Mouse (Mus musculus): ENCODE results near the gene Mcrip1.
"Not testable (repeated sequence)": the region's sequence is repeated elsewhere in the genome, so short reads cannot be mapped to it uniquely, and the experiment has no call there.

Gene Mcrip1

DNA sequence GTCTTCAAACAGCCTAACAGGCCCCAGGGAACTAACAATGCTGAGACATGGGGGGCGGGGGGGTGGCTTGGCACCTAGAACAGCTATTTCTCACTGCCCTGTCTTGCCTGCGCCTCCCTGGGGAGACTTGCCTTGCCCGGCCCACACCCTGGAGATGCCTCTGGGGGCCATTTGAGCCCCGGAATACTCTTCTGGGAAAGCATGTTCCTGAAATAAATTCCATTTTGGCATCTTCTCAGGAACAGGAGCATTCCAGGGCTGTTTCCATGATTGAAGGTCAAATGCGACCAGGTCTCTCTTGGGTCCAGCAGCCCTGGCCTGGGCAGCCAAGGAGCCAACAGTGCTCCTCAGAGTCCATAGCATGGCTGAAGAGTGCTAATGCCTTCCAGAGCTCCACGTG, 7.2 kb downstream of the Mcrip1 start:
- DNase-seq (ENCODE audit: low read depth, low spot score): no peak

DNA sequence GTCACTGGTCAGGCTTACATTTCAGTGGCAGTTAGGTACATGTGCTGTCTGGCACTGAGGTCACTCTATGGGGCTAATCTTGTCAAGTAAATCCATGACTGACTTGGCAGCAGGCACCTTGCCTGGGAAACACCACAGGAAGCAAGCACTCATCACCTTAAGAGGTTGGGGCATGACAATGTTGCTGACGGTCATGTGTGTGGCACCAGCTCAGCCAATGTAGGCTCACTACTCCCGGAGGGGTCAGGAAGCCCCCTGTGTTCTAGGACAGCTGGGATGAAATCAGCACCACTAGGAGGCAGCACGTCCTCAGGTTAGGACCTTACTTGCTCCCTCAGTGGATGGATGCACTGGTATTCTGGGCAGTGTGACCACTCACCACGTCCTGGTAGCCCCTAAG, 7.6 kb downstream of the Mcrip1 start:
- no peak for DNase-seq (ENCODE audit: low read depth, low spot score)

DNA sequence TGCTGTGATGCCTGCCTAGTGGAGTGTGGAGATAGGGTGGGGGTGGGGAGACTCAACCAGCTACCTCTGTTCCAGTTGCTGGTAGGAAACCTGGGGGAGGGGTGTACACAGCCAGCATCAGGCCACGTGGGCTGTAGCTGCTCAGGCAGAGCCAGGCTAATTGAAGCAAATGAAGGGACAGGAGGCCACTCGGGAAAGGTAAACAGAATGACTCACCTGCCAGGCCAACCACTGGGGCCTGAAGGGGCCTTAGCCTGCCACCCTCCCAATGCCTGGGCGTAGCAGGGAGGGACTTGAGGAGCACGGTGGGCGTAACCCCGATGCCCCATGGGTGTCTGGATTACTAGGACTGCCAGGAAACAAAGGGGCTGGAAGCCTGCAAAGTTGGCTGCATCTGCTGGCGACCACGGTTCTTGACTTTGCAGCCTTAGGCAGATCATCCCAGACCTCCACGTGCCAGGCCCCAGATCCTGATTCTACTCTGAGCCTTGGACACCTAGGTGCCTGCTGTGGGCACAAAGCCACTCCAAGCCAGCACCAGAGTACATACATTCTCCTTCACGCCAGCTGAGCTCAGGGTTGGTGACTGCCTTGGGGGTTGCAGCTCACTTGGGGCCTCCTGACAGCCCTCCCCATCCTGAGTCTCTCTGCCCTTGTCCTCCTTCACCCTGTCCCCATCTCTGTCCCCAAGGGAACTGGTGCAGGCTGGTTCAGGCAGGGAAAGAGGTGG, 10.1 kb downstream of the Mcrip1 start:
- no peak for DNase-seq (ENCODE audit: low read depth, low spot score)

- DNase-seq (ENCODE audit: low read depth, low spot score): no peak
Measured at GRCm38 (mm10) chr11:120538955-120539284, 10.6 kb downstream of the Mcrip1 start.

DNA sequence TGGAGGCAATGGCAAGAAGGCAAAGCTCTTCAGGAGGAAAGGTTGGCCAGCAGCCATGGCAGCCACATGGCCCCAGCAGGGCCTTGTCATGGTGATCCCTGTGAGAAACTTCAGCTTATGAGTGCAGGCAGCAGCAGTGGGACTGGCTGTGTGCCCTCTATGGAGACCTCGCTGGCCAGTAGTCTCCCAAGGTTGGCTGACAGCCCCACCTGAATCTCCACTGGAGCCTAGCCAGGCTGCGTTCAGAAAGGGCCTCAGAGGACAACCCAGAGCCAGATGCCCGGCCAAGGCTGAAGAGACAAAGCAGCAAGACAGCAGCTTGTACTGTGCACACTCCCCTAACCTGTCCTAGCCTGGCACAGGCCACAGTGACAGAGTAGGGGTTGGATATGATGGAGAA, 11.0 kb downstream of the Mcrip1 start:
- no peak for DNase-seq (ENCODE audit: low read depth, low spot score)

DNA sequence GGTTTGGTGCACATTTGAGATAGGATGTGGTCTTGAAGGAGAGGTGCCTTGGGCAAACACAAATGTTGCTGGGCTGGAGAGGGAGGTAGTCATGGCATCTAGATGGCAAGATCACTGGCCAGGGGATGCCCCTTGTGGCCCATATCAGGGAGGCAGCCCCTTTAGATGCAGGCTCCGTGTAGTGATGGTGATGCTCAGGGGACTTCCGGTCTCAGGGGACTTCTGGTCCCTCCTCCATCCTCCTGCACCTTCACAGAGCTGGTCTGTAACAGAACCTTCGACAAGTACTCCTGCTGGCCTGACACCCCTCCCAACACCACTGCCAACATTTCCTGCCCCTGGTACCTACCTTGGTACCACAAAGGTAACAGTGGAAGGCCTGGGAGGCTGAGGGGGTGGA, 13.7 kb downstream of the Mcrip1 start:
- DNase-seq (ENCODE audit: low read depth, low spot score): no peak

DNA sequence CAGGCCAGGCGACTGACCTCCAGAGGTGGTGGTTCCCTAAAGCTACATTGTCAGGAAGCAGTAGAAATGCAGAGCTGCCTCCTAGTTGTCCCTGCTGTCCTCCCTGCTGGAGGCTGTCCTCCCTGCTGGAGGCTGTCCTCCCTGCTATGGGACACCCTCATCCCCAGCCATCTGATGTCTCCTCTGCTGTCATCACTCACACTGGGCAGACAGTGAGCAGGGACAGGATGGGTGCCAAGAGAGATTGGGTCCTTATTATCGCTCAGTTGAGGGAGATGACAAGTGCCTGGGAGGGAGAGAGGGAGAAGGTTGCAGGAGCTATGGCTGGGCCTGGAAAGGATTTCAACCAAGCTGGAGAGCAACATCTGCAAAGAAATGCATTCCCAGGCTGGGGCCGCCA, 14.4 kb downstream of the Mcrip1 start:
- DNase-seq (ENCODE audit: low read depth, low spot score): no peak

DNA sequence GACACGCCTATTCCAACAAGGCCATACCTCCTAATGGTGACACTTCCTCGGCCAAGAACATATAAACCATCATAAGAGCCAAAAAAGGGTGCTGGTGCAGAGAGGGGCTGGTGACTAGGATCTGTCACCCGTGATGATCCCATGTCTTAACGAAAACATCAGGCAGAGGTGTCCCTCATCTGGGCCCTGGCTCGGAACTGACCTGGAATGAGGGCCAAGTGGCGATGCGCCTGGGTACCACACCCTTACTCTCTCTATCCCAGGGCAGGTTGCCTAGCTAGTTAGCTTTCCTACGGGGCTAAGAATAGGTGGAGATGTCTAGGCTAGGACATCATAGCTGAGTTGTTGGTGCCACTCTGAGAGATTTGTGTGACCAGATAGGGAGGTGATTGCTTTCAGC, 15.4 kb downstream of the Mcrip1 start:
- DNase-seq (ENCODE audit: low read depth, low spot score): no peak

DNA sequence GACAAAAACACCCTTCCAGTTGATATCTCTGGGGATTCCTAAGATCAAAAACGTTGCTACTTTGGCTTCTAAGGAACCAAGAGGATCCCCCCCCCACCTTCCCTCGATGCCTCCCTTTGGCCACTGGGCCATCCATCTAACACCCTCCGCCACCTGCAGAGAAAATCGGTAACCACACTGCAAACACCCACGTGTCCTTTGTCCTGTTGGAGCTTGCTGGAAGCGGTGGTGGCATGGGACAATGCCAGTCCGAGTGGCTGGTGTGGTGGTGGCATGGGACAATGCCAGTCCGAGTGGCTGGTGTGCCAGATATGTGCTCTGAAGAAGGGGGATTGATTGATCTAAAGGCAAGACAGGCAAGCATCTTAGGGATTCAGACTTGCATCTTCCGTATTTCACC, 17.9 kb downstream of the Mcrip1 start:
- no peak for DNase-seq (ENCODE audit: low read depth, low spot score)

DNA sequence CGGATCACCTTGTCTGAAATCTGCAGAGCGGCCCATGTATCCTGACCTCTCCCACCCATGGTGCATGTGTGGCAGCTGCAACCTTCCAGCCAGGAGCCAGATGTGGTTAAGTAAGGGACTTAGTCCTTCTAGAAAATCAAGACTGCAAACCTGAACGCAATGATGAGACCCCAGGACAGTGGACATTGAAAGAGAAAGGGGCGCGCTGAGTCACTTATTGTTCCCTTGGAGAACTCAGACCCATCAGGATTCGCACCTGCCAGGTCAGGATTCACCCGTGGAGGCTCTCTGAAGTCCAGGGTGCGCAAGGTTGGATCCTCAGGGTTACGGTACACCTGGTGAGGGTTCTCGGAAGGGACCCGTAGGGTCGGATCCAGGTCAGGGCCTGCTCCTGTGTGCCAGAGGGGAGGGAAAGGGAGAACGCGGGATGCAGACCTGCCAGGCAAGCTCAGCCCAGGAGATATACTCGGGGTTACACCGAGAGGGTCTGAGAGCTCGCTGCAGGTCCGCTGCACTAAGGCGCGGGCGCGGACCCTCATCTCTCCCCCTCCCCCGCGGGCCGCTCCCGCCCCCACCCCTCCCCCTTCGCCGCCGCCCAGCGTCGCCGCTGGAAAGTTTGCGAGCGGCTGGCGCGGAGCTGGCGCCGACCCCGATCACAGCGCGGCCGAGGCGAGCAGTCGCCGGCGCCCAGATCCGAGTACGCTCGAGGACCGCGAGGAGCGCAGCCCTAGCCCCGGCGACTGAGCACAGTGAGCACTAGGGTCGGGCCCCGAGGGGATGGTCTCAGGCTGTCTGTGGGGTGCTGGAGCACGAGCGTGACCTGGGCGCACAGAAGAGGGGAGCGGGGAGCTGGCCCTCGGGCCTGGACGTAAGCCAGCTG, 19.2 kb downstream of the Mcrip1 start, which contains the start of gene Gcgr:
Gene Gcgr (plus strand): TSS at position 615 of the 880 bp plus-strand sequence.
- DNase-seq (ENCODE audit: low read depth, low spot score): no peak

GRCm38 (mm10) chr11:120528903-120529302, 20.6 kb downstream of the Mcrip1 start:
- DNase-seq (ENCODE audit: low read depth, low spot score): no peak

DNA sequence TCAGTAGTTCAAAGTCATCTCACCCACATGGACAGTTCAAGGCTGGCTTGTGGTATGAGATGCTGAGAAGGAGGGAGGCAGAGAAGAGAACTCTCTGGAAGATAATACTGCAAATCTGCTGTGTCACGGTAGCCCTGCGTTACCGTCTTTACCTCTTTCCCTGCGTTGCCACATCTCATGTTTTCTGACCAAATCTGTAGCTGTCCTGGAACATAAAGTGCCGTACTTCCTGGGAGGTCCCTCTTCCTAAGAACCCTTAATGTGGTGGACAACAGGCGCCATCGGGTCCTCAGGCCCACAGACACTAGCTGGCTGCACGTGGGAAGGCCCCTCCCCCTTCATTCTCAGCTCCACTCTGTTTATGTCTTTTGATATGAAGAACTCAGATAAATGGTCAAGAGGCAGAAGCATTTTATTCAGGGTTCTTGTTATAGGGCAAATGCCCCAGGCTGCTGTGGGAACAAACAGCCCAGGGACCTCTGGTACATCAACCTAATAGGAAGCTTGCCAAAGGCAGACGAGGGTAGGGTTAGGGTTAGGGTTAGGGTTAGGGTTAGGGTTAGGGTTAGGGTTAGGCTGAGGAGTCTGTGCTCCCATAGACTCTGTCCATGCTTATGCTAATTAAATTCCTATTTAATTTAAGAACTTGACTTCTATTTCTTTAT, 21.7 kb downstream of the Mcrip1 start:
- DNase-seq (ENCODE audit: low read depth, low spot score): no peak

GRCm38 (mm10) chr11:120525959-120526358, 23.6 kb downstream of the Mcrip1 start:
- DNase-seq (ENCODE audit: low read depth, low spot score): no peak

- no peak for DNase-seq (ENCODE audit: low read depth, low spot score)
Measured at GRCm38 (mm10) chr11:120522581-120522980, 26.9 kb downstream of the Mcrip1 start.

DNA sequence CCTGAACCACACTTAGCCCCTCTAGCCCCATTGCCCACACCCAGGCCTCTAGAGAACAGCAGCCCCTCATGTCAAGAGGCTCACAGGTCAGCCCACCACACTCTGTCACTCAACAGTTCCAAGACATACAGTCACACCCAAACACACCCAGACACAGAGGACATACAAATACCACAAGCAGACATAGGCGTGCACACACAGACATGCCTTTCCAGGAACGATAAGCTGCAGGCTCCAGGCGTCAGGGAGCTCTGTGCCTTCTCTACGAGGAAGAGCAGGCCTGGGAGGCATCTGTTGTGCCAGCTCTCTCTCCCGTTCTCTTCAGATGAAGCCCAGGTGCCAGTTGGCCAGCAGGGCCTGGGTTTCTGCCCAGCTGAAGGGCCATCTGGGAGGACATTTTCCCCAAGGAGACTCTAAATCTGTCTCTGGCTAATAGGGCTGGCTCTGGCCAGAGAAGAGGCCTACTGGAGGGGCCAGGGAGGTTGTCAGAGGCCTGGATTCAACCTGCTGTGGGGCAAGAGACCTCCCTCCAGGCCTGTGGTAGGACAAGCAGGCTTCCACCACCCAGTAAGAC, 28.5 kb downstream of the Mcrip1 start:
- no peak for DNase-seq (ENCODE audit: low read depth, low spot score)

- no peak for DNase-seq (ENCODE audit: low read depth, low spot score)
Measured at GRCm38 (mm10) chr11:120520498-120520897, 29.0 kb downstream of the Mcrip1 start.

DNA sequence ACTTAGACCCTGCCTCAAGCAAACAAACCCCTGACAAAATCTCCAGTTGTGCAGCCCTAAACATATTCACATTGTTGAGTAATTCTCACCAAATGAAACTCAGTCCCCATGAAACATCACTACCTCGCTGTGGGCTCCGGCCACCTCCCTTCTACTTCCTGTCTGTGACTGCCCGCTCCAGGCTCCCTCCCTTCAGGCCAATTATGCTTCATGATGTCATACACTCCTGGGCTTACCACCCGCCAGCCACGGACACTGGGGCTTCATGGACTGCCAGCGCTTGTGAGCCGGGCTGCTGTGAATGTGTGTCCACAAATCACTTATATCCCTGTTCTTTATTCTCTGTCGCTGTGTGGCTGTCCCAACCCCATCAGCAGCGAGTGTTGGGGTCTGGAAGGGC, 29.8 kb downstream of the Mcrip1 start:
- no peak for DNase-seq (ENCODE audit: low read depth, low spot score)

- DNase-seq (ENCODE audit: low read depth, low spot score): no peak
Measured at GRCm38 (mm10) chr11:120518558-120518957, 31.0 kb downstream of the Mcrip1 start.

- DNase-seq (ENCODE audit: low read depth, low spot score): no peak
Measured at GRCm38 (mm10) chr11:120518027-120518426, 31.5 kb downstream of the Mcrip1 start.

GRCm38 (mm10) chr11:120517147-120517546, 32.4 kb downstream of the Mcrip1 start:
- DNase-seq (ENCODE audit: low read depth, low spot score): no peak

- DNase-seq (ENCODE audit: low read depth, low spot score): peak; percentile 54
Measured at GRCm38 (mm10) chr11:120515611-120516010, 33.9 kb downstream of the Mcrip1 start.

- DNase-seq (ENCODE audit: low read depth, low spot score): not testable (repeated sequence)
Measured at GRCm38 (mm10) chr11:120514262-120514661, 35.3 kb downstream of the Mcrip1 start.

All from retina, adult 2 months (tissue).